Mouse (Mus musculus) CD4-positive, CD25-positive, alpha-beta regulatory T cell, adult 2 months (primary cell): Measurements from ENCODE around the gene Arid1b.

Experiments
- DNase-seq: peaks from one replicate; pipeline ENCODE4 v3.0.0-alpha.2; 2012; ENCODE audit warnings: low read depth, low spot score

Arid1b gene

DNA sequence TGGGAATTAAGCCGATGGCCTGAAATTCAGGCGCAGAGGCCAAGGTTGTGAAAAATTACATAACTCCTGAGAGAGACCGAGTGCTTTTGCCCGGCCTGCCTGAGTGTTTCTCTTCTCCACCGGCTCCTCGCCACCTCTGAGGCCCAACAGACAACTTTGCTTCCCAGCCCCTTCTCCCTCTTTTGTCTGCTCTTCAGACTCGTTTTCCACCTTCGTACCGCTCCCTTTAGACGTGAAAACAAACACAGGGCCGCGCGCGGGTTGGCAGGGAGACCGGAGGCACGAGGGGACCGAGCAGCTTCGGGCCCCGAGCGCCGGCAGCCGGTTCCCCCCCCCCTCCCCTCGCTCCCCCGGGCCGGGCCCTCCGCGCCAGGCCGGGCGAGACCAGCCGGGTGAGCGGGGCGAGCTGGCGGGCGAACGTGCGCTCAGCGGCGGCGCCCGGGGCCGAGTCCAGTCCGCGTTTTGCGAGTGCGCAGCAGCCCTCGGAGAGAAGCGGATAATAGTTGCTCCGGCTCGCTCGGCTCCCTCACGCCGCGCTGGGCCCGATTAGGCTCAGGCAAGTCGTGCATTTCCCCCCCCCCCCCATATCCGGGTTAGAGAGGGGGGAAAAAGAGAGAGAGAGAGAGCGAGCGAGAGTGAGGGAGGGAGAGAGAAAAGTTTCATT lies at the start of gene Arid1b:
TSS of gene Arid1b (plus strand) at position 493 of the 664 bp plus-strand sequence.
- DNase-seq: peak; percentile 92

- no peak for DNase-seq
Measured at GRCm38 (mm10) chr17:4945311-4945751, 48.8 kb upstream of the Arid1b start.

DNA sequence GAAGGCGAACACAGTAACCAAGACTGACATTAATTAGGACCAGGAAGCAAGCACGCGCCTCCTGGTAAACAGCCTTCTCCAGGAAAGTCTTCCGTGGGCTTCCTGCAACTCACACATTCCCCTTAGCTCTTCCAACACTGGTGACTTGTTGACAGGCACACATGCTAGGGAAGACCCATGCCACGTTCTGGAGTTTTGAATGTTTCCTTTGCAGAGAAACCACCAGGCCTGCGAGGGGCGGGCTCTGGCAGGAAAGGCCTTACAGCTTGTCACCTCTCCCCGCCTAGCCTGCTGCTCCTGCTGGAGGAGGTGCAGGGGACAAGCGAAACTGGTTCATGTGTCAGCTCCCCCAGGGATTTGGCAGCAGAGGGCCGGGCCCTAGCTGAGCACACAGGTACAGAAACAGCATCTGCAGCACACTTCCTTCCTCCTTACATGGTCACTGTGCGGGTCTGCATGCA lies 48.2 kb upstream of the Arid1b start:
- peak; percentile 24 for DNase-seq

DNA sequence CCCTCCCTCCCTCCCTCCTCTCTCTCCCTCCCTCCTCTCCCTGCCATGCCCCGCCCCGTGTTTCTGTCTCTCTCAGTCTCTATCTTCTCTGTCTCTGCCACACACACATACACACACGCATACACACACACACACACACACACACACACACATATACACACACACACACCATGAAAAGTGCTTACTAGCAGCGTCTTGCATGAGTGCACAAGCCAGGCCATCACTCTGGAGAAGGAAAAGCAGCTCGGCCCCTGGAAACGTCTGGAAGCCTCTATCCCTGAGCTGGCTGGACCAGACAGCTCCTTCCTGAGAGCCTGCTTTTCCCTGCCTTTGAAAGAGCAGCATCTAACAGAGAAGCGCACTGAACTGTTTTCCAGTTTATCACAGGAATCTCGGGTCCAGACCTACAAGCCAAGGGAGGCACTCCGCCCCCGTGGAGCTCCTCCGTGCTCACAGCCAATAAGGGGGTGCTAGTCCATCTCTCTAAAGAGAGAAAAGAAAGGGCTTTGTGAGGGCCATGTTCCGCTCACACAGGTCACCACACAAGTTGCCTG lies 47.6 kb upstream of the Arid1b start:
- no peak for DNase-seq

DNA sequence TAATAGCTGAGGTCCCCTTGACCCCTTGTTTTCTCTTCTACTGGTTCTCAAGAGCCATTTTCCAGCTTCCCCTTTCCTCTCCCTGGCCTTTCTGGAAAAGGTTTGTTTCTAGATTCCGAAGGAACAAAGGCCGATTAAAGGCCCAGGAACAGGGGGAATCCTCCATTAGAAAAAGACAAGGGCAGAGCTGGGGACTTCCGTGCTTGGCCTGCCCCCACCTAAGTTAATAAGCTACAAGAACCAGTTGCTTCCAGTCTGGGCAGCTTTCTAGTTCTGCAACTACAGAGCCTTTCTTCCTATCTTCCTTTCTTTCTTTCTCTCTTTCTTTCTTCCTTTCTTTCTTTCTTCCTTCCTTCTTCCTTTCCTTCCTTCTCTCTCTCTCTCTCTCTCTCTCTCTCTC lies 47.1 kb upstream of the Arid1b start:
- DNase-seq: no peak

DNA sequence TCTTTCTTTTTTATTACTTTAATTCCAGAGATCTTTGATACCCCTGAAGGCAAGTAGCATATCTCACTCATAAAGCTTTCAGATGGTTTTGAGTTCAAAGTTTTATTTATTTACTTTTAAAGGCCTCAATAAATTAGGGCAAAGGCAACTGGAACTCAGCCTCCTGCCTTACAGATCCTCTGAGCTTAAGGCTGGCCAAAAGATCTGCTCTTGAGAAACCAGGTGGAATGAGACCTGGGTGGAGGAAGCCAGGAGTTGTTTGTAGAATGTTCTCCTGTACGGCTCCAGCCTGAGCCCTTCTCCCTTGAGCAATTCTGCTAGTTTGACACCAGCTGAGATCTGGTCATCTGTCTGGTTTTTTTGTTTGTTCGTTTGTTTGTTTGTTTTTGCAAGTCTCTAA lies 46.7 kb upstream of the Arid1b start:
- no peak for DNase-seq

DNA sequence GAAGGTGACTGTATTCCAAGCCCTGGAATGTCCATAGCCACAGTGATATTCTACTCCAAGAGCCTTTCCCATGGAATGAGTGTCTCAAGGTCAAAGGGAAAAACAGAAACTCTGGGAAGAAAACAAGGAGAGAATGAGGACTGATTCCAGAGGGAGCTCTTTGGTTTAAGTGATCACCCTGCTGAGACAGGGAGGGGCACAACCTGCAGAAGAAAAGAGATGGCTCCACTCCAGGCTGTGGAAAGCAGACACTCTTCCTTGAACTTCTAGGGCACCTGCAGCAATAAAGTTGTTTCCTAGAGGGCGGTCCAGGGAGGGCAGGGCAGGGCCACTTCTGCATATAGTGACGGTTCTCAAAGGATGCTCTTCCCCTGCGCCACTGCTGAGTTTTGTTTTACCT lies 45.6 kb upstream of the Arid1b start:
- DNase-seq: no peak

GRCm38 (mm10) chr17:4954431-4954830 lies 39.7 kb upstream of the Arid1b start:
- no peak for DNase-seq

- DNase-seq: no peak
Measured at GRCm38 (mm10) chr17:4964192-4964877, 29.8 kb upstream of the Arid1b start.

DNA sequence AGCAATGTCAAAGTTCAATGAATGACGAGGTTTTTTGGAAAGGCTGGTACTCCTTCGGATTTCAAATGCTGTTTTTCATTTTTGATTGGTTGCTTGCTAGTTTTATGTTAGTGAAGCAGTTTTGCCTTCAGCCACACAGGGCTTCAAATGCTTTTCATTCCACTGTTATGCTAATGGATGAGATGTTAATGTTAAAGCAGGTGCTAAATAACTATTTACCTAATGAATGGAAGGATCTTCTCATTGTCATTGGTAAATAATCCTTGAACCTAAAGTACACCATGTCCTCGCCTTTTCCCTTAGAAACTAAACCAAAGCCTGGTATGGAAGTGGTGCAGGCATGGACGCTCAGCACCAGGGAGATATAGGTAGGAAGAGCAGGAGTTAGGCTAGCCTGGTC lies 26.9 kb upstream of the Arid1b start:
- no peak for DNase-seq

DNA sequence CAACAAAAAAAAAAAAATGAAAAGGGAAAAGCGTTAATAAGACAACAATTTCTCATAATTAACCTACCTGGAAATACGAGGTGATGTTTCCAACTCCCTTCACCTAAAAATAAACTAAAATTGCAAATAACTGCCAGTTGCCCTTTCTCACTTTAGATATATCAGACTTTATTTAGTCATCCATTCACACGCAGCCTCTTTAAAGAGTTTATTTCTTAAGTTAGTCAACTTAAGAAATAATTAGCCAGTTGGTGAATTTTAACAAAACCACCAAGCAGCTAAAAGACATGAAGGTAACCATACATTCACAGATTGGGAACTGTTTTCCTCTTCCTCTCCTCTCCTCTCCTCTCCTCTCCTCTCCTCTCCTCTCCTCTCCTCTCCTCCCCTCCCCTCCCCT lies 26.1 kb upstream of the Arid1b start:
- no peak for DNase-seq

- no peak for DNase-seq
Measured at GRCm38 (mm10) chr17:4968878-4969277, 25.3 kb upstream of the Arid1b start.

- DNase-seq: no peak
Measured at GRCm38 (mm10) chr17:4972261-4972660, 21.9 kb upstream of the Arid1b start.

GRCm38 (mm10) chr17:4974736-4975135 lies 19.4 kb upstream of the Arid1b start:
- DNase-seq: no peak

DNA sequence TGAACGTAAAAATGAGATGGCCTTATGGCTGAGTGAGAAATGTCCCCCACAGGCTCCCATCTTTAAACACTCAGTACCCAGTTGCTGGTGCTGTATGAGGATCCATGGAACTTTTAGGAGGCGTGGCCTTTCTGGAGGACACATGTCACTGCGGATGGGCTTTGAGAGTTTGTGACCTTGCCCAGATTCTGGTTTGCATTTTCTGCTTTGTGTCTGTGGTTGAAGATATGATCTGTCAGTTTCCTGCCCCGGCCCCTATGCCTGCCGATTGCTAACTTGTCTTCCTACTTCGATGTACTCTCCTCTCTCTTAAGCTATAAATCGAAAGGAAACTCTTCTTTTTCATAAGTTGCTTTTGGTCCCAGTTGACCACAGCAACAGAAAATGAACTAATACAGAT lies 14.0 kb upstream of the Arid1b start:
- DNase-seq: peak; percentile 69

DNA sequence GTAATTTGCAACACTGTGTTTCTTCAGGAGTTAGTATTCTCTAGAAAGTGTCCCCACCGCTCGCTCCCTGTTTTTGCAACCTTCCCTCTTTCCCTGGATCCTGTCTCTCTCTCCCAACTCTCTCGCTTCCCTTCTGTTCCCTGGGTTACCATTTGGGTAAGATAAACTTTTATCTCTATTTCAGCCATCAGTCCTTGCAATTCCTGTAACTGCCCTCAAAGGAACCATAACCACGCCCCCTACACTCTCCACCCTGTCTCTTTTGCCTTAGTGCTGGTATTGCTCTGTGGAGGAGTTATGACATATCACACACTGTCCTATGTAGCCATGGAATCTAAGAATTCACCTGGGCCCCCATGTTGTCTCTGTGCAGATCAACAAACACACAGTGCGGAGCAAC lies 11.3 kb upstream of the Arid1b start:
- DNase-seq: no peak

DNA sequence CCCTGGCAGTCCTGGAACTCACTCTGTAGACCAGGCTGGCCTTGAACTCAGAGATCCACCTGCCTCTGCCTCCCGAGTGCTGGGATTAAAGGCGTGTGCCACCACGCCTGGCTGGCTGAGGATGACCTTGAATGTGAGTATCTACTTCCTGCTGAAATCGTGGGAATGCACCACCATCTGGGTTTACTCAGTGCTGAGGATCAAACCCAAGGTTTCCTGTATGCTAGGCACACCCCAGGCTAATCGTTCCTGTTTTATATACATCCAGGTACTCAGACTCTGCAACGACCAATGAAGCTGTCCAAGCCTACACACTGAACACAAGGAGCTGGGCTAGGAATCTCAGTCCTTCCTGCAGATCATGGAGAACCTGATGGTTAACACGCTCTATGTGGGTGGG lies 9.4 kb upstream of the Arid1b start:
- DNase-seq: no peak

GRCm38 (mm10) chr17:4990911-4991560 lies 3.1 kb upstream of the Arid1b start:
- no peak for DNase-seq

DNA sequence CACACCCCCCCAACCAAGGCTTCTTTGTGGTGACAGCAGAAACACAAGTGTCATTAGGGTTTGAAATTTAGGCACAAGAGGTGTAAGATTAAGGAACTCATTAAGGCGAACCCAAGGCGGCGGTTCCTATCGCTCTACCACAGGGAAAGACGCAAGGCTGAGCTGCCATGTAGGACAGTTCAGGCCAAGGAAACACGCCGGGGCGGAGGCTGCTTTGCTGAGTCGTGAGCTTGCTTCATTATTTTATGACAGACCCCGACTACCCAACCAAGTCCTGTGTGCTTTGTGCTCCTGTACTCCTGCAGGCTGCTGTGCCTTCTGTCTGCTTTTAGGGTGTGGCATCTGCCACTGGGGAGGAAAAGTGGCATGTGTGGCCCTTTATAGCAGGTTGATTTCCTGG lies 2.5 kb upstream of the Arid1b start:
- DNase-seq: peak; percentile 26

DNA sequence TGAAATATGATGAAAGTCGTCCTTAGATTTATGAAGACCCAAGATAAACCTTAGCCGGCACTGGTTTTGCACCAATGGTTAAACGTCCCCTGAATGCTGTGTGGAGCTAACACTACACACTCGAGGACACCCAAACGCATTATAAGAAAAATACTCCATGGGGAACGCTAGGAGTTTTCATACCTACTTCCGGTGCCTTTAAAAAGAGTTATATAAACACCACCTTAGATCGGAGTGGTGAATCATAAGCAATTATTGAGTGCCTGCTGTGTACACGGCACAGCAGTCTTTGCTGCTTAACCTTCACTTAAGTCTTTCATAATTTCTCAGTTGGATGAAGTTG lies 664 bp upstream of the Arid1b start:
- no peak for DNase-seq

DNA sequence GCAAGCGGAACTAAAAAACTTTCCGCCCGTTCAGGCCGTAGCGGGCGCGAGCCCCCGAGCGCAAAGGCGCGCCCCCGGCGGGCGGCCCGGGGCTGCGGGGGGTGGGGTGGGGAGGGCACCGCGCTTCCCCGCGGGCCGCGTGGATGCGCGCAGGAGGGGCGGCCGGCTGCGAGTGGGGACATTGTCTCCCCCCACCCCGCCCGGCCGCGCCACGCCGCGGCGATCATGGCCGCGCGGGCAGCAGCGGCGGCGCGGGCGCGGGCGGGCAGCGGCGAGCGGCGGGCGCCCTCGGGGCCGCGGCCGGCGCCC lies 326 bp downstream of the Arid1b start:
- DNase-seq: no peak

GRCm38 (mm10) chr17:4994813-4995560 lies 855 bp downstream of the Arid1b start:
- DNase-seq: peak; percentile 81
